Mouse (Mus musculus) midbrain, embryonic 13.5 days (tissue): ENCODE results near the gene P2rx4. TPM values are rescaled to one million over a fixed set of nuclear protein-coding genes. Genes with fewer than 3 reads are reported as not detected.

Source experiments
- ATAC-seq: fragments of 200-750 bp; cut with Nextera tagmentation; 2 replicates; pipeline ENCODE4 v1.8.0; 2017; ENCODE audit warnings: mild to moderate bottlenecking, moderate TSS enrichment, moderate library complexity
- H3K27ac ChIP-seq: fragments of 300-500 bp; sonication (generic); 2 replicates; pipeline ENCODE4 v1.5.1; 2015; ENCODE audit warnings: inconsistent platforms, mild to moderate bottlenecking, moderate library complexity
- H3K27me3 ChIP-seq: fragments of 300-500 bp; sonication (generic); 2 replicates; pipeline ENCODE4 v1.6.1; 2015; ENCODE audit warnings: mild to moderate bottlenecking, inconsistent platforms
- H3K36me3 ChIP-seq: fragments of 300-500 bp; sonication (generic); 2 replicates; pipeline ENCODE4 v1.6.1; 2015; ENCODE audit warnings: mild to moderate bottlenecking, inconsistent platforms
- H3K4me1 ChIP-seq: fragments of 300-500 bp; sonication (generic); replicated peaks from 2 replicates; pipeline ENCODE4 v1.6.1; 2015; ENCODE audit warnings: inconsistent platforms
- H3K4me2 ChIP-seq: fragments of 300-500 bp; sonication (generic); replicated peaks from 2 replicates; pipeline ENCODE4 v1.6.1; 2015; ENCODE audit warnings: moderate library complexity, mild to moderate bottlenecking, inconsistent platforms
- H3K4me3 ChIP-seq: fragments of 300-500 bp; sonication (generic); replicated peaks from 2 replicates; pipeline ENCODE4 v1.5.1; 2015; ENCODE audit warnings: mild to moderate bottlenecking, inconsistent platforms
- H3K9ac ChIP-seq: fragments of 300-500 bp; sonication (generic); replicated peaks from 2 replicates; pipeline ENCODE4 v1.6.1; 2015; ENCODE audit warnings: mild to moderate bottlenecking, inconsistent platforms
- H3K9me3 ChIP-seq: fragments of 300-500 bp; sonication (generic); 2 replicates; pipeline ENCODE4 v1.6.1; 2016; ENCODE audit warnings: mild to moderate bottlenecking, inconsistent platforms
- WGBS: fragments of 180-500 bp; shearing (Covaris S2); methylation state at CpG from one replicate; pipeline ENCODE4 v1.1.7; 2015; 5-methylcytosine and 5-hydroxymethylcytosine counted together
- polyA plus RNA-seq: library from polyadenylated mRNA; unstranded; fragments of >200 nt; fragmentation: Nextera tagmentation; extraction: Ambion mirVana; gene quantifications from 2 replicates; pipeline ENCODE4 v1.2.1, GENCODE M21; 2015

Gene P2rx4
- polyA plus RNA-seq, 1 experiment from 2014 or later = 14.5 TPM

DNA sequence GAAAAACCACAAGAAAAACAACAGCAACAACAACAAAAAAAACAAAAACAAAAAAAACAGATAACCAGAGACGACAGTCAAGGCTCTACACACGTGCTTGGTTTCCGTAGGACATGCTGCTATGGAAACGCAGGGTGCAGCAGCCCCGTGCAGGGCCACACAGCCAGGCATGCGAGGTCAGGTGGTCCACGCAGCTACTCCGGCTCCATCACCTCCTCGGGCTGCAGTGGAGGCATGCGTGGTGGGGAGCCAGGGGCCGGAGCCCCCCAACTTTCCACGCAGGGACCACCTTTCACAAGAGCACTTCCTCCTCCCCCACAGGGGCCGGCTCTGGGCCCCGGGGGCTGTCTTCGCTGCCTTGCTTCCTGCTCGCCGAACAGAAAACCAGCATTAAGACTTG lies 26.5 kb downstream of the P2rx4 start:
- Histone ChIP-seq H3K4me2 (no peak overlapping the region), H3K36me3 (peaks cover 21% of the 10 kb centered on the region), H3K27ac (no peak overlapping the region), H3K4me1 (no peaks in the 10 kb centered on the region), H3K9ac (no peak overlapping the region), H3K4me3 (no peak overlapping the region), H3K9me3 (no peaks in the 10 kb centered on the region), H3K27me3 (no peaks in the 10 kb centered on the region)
- 63% methylated on average over 17 of the region's 17 CpGs for WGBS
- ATAC-seq = no peak

DNA sequence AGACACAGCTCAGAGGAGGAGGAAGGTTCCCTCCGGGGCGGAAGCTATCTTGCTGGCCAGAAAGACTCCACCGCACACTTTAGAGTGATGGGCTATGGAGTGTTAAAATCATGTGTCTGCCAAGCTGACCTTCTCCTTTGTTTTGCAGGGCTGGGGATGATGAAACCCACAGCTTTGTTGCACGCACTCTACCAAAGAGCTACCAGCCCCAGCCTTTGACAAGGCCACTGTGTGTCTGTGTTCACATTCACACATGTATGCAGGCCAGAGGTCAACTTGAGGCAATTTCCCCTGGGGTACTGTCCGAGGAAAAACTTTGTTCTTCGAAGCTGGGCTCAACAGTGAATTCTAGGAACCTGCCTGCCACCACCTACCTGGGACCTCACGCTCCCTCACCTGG lies 28.5 kb downstream of the P2rx4 start:
- no peaks in the 10 kb centered on the region for H3K4me1 ChIP-seq
- H3K4me2 ChIP-seq = no peak overlapping the region
- no peak overlapping the region for H3K4me3 ChIP-seq
- H3K9me3 ChIP-seq = no peaks in the 10 kb centered on the region
- H3K9ac ChIP-seq = no peak overlapping the region
- H3K27ac ChIP-seq = no peak overlapping the region
- ATAC-seq = no peak
- no peaks in the 10 kb centered on the region for H3K27me3 ChIP-seq
- peaks cover 37% of the 10 kb centered on the region for H3K36me3 ChIP-seq
- WGBS = 93% methylated on average over 7 of the region's 7 CpGs

DNA sequence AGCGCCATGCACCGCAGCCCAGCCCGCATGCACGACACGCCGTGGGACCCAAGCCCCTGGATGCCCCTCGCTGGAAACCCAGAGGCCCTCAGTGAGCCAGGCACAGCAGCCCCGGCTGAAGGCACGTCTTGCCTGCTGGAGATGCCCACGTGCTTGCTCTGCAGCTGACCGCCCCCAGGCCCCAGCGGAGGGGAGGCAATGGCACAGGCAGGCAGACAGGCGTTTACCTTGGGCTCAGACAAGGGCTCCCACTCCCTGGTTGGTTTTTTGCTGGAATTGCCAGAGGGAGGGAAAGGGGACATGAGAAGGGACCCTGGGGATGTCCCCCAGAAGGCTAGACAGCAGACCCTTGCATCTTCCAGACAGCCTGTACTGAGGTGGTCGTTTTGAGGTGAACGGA lies 29.4 kb downstream of the P2rx4 start:
- Histone ChIP-seq H3K4me2 (no peak overlapping the region), H3K36me3 (peaks cover 46% of the 10 kb centered on the region), H3K4me1 (no peaks in the 10 kb centered on the region), H3K4me3 (no peak overlapping the region), H3K27ac (no peak overlapping the region), H3K9me3 (no peaks in the 10 kb centered on the region), H3K9ac (no peak overlapping the region), H3K27me3 (no peaks in the 10 kb centered on the region)
- ATAC-seq = no peak
- 90% methylated on average over 15 of the region's 15 CpGs for WGBS

DNA sequence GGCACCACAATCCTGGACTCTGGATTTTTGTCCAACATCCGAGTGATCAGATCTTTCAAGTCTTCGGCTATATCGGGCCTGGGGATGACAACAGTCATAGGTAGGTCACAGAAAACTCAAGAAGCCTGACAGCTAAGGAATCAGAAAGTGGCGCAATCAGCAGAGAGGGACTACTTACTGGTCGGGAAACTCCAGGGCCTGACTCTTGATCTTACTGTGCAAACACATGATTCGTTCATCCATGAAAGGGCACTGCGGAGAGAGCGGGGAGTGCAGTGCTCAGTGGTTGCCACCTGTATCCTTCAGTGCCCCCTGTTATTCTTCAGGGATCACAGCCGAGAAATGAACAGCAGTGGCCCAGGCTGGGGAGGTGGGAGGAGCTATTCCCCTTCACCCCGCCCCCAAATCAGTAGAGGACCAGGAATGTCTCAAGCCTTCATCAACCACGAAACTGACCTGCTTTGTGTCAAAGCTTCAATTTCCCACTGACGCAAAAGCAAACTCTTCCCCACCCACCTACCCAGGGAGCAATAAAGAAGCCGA lies 36.6 kb downstream of the P2rx4 start:
- no peak overlapping the region for H3K4me3 ChIP-seq
- H3K27ac ChIP-seq = no peak overlapping the region
- no peak overlapping the region for H3K4me2 ChIP-seq
- no peaks in the 10 kb centered on the region for H3K4me1 ChIP-seq
- no peaks in the 10 kb centered on the region for H3K27me3 ChIP-seq
- WGBS = 78% methylated on average over 13 of the region's 13 CpGs
- peaks cover 90% of the 10 kb centered on the region for H3K36me3 ChIP-seq
- no peak for ATAC-seq
- H3K9me3 ChIP-seq = no peaks in the 10 kb centered on the region
- H3K9ac ChIP-seq = no peak overlapping the region

DNA sequence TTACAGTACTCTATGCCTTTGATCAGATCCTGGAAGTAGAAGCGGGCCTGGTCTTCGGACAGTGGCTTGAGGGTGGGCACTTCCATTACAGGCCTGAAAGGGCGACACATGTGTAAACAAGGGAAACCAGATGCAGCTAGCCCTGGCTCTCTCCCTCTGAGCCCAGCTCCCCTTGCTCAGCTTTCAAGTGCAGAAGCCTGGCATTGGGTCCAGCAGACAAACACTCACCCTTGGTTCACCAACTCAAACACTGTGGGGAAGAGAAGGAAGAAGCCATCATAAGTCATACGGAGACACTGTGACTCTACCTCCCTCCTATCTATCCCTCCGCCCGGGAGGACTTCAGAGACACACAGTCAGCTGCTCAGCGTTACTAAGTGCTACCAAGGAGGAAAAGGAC lies 40.6 kb downstream of the P2rx4 start:
- H3K9me3 ChIP-seq = no peaks in the 10 kb centered on the region
- H3K4me3 ChIP-seq = no peak overlapping the region
- 87% methylated on average over 7 of the region's 7 CpGs for WGBS
- ATAC-seq = no peak
- no peak overlapping the region for H3K4me2 ChIP-seq
- no peaks in the 10 kb centered on the region for H3K4me1 ChIP-seq
- no peak overlapping the region for H3K9ac ChIP-seq
- peaks cover 63% of the 10 kb centered on the region for H3K36me3 ChIP-seq
- H3K27ac ChIP-seq = no peak overlapping the region
- no peaks in the 10 kb centered on the region for H3K27me3 ChIP-seq

DNA sequence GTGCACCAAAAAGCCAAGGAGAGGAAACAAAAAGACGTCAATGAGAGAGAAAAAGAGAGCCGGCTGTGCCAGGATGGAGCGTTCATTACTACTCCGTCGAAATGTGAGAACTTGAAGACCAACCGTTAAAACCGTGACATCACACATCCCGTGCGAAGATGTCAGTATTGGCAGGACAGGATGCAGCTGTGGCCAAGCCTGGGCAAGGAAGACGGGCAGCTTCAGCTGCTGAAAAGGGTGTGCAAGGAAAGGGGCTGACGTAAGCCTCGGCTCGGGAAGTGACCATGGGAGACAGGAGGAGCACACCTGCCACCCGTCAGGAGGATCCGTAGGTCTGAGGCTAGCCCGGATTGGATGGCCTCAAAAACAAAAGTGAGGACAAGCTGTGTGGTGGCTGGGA lies 47.1 kb downstream of the P2rx4 start:
- WGBS = 94% methylated on average over 16 of the region's 16 CpGs
- no peaks in the 10 kb centered on the region for H3K9me3 ChIP-seq
- no peak overlapping the region for H3K4me2 ChIP-seq
- no peaks in the 10 kb centered on the region for H3K27me3 ChIP-seq
- H3K36me3 ChIP-seq = peaks cover 62% of the 10 kb centered on the region
- no peak overlapping the region for H3K9ac ChIP-seq
- H3K4me3 ChIP-seq = no peak overlapping the region
- no peak overlapping the region for H3K27ac ChIP-seq
- no peaks in the 10 kb centered on the region for H3K4me1 ChIP-seq
- no peak for ATAC-seq

DNA sequence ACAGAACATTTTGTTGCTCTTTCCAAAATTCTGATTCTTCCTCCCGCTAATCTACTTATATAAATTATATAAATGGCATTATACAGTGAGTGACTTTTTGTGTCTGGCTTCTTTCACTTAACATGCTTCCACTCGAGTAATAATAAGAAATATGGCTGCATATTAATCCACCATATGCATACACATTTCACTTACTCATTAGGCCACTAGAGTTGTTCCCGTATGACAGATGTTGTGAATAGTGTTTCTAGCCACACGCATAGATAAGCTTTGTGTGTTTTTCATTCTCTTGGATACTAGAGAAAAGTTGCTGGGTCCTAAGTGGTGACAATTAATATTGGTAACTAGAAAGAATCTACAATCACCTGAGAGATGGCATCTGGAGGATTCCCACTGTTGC lies 48.3 kb downstream of the P2rx4 start:
- H3K4me2 ChIP-seq = no peak overlapping the region
- WGBS = 98% methylated on average over 4 of the region's 4 CpGs
- H3K9ac ChIP-seq = no peak overlapping the region
- H3K27me3 ChIP-seq = no peaks in the 10 kb centered on the region
- no peak for ATAC-seq
- H3K4me1 ChIP-seq = no peaks in the 10 kb centered on the region
- H3K9me3 ChIP-seq = no peaks in the 10 kb centered on the region
- peaks cover 62% of the 10 kb centered on the region for H3K36me3 ChIP-seq
- no peak overlapping the region for H3K4me3 ChIP-seq
- no peak overlapping the region for H3K27ac ChIP-seq

DNA sequence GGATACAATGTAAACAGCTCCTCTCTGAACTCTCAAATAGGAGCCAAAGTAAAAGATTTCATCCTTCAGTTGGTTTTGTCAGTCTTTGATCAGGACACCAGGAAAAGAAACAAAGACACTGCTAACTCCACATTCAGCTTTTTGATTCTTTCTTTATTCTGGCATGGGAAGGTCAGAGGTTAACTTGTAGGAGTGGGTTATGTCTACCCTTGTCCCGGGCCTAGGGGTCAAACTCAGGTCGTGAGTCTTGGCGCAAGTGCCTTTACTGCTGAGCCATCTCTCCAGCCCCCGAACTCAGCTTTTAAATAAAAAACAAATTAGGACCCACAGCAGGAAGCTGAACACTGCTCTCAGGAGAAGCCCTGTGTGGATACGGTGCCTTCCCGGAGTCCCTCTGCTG lies 48.8 kb downstream of the P2rx4 start:
- Histone ChIP-seq H3K27me3 (no peaks in the 10 kb centered on the region), H3K4me1 (no peaks in the 10 kb centered on the region), H3K9ac (no peak overlapping the region), H3K4me3 (no peak overlapping the region), H3K36me3 (peaks cover 62% of the 10 kb centered on the region), H3K4me2 (no peak overlapping the region), H3K9me3 (no peaks in the 10 kb centered on the region), H3K27ac (no peak overlapping the region)
- WGBS = 53% methylated on average over 6 of the region's 6 CpGs
- no peak for ATAC-seq

DNA sequence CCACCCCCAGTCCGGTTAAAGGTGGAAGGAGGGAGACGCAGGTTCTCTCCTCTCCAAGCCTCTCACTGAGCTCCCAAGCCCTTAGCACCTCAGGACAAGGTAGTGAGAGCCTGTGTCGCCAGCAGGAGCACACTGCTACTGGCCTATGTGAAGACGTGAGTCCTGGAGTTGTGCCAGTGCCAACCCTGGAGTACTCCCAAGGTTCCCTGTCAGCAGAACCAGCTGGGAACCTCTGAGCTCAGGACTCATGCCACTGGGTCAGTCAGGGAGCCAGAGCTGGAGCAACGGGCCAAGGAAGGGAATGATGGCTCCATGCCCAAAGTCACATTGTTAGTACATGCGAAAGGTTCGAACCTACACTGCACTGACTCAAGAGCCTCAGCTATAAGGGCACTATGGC lies 49.3 kb downstream of the P2rx4 start:
- Histone ChIP-seq H3K36me3 (peaks cover 59% of the 10 kb centered on the region), H3K27ac (no peak overlapping the region), H3K9ac (no peak overlapping the region), H3K4me1 (no peaks in the 10 kb centered on the region), H3K4me3 (no peak overlapping the region), H3K4me2 (no peak overlapping the region), H3K9me3 (no peaks in the 10 kb centered on the region), H3K27me3 (no peaks in the 10 kb centered on the region)
- no peak for ATAC-seq
- WGBS = 96% methylated on average over 7 of the region's 7 CpGs

DNA sequence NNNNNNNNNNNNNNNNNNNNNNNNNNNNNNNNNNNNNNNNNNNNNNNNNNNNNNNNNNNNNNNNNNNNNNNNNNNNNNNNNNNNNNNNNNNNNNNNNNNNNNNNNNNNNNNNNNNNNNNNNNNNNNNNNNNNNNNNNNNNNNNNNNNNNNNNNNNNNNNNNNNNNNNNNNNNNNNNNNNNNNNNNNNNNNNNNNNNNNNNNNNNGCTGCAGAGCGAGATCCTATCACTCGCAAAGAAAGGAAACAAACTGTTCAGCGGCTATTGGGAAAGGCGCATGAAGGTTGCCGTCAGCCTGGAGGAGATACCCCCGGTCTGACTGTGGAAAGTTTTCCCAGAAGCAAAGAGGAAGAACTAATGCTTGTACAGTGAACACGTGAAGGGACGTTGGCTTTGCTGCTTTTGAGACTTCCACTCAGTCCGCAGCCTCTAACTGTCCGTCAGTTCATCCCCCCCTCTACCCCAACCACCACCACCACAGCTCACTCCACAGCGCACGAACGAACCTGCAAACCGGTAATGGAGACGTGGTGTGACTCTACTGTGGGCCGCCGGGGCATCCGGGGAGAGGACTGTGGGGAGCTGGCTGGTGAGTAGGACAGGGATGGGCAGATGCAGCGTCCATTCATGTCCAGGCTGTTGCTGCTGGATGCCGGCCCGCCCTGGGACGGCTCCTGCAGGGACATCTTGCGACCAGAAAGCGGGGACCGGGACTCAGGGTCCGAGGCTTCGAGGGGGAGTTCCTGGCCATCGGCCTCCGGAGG lies 56.1 kb downstream of the P2rx4 start:
- ATAC-seq = no peak
- no peaks in the 10 kb centered on the region for H3K4me1 ChIP-seq
- no peak overlapping the region for H3K27ac ChIP-seq
- no peak overlapping the region for H3K4me2 ChIP-seq
- H3K9me3 ChIP-seq = no peaks in the 10 kb centered on the region
- no peaks in the 10 kb centered on the region for H3K27me3 ChIP-seq
- H3K36me3 ChIP-seq = peaks cover 17% of the 10 kb centered on the region
- H3K4me3 ChIP-seq = no peak overlapping the region
- H3K9ac ChIP-seq = no peak overlapping the region
- WGBS = 90% methylated on average over 29 of the region's 29 CpGs

DNA sequence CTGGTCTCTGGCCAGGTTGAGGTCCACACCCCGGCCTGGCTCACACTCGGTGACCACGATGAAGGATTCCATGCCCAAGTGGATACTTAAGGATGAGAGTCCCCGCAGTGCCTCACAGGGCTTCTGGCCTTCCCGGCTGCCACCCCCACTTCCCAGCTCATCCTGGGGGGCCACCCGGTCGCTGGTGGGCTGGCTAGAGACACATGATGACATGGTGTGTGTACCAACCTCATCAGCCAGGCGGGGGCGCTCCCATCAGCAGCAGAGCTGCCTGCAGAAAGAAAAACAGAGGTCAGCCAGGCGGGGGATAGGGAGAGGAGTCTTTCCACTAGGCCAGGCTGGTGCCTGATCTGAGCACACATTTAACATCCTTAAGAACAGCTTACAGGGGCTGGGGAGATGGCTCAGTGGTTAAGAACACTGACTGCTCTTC lies 56.7 kb downstream of the P2rx4 start:
- Histone ChIP-seq H3K27ac (no peak overlapping the region), H3K4me2 (no peak overlapping the region)
- 54% methylated on average over 10 of the region's 10 CpGs for WGBS

DNA sequence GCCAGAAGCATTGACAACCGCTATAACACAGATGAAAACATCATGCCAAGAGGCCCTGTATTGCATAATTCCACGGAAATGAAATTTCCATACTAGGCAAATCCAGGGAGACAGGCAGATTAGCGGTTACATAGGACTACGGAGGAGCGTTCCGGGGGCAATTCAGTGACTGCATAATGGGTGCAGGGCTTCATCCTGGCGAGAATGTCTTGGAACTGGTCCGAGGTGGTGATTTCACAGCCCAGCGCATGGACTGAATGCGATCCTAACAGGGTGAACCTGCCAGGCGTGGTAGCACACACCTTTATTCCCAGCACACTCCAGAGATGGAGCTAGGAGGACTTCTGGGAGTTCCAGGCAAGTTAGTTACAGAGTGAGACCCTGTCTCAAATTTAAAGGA lies 59.9 kb downstream of the P2rx4 start:
- Histone ChIP-seq H3K9me3 (no peaks in the 10 kb centered on the region), H3K4me2 (no peak overlapping the region), H3K36me3 (peaks cover 19% of the 10 kb centered on the region), H3K4me3 (no peak overlapping the region), H3K27me3 (no peaks in the 10 kb centered on the region), H3K4me1 (no peaks in the 10 kb centered on the region), H3K9ac (no peak overlapping the region), H3K27ac (no peak overlapping the region)
- ATAC-seq = no peak
- WGBS = 92% methylated on average over 11 of the region's 11 CpGs

More for the DNA sequence above, 56.7 kb downstream of the P2rx4 start:
- H3K9ac ChIP-seq = no peak overlapping the region
- H3K27me3 ChIP-seq = no peaks in the 10 kb centered on the region
- peaks cover 11% of the 10 kb centered on the region for H3K36me3 ChIP-seq
- no peaks in the 10 kb centered on the region for H3K4me1 ChIP-seq
- H3K4me3 ChIP-seq = no peak overlapping the region
- ATAC-seq = no peak
- no peaks in the 10 kb centered on the region for H3K9me3 ChIP-seq

DNA sequence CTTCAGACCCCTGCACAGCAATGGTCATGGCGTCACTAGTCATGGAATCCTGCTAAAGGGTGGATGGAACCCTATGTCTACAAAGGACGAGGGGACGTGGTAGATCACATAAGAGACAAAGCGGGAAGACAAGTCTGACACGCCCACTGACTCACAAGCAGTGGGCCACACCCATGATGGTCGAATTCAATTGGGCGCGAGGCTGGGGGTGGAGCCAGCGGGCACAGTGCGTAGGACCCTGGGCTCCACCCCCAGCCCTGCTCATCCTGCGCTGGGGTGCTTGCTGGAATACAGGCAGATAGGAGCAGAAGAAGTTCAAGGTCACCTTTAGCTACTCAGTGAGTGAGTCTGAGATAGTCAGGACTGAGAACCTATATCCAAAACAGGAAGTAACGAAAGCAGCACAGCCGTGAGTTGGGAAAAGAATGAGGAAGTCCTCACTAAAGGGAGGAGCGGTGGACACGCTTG lies 61.8 kb downstream of the P2rx4 start:
- 0 out of 2 replicates have a peak, but pooled peaks cover 5% of the 10 kb centered on the region for H3K4me1 ChIP-seq
- no peaks in the 10 kb centered on the region for H3K9me3 ChIP-seq
- H3K27me3 ChIP-seq = no peaks in the 10 kb centered on the region
- 86% methylated on average over 15 of the region's 15 CpGs for WGBS
- no peak overlapping the region for H3K9ac ChIP-seq
- H3K36me3 ChIP-seq = peaks cover 12% of the 10 kb centered on the region
- ATAC-seq = no peak
- H3K27ac ChIP-seq = no peak overlapping the region
- H3K4me3 ChIP-seq = no peak overlapping the region
- H3K4me2 ChIP-seq = no peak overlapping the region
